Mouse (Mus musculus) forebrain, embryonic 14.5 days (tissue): ENCODE results near the gene Akap12. TPM values are rescaled to one million over a fixed set of nuclear protein-coding genes. Genes with fewer than 3 reads are reported as not detected.

Experiments
- ATAC-seq: fragments of 200-750 bp; cut with Nextera tagmentation; 2 replicates; pipeline ENCODE4 v1.8.0; 2017; ENCODE audit warnings: mild to moderate bottlenecking, moderate library complexity
- DNase-seq: peaks from one replicate; pipeline ENCODE4 v3.0.0-alpha.2; 2015; ENCODE audit warnings: low spot score
- H3K27ac ChIP-seq: fragments of 300-500 bp; sonication (generic); 2 replicates; pipeline ENCODE4 v1.5.1; 2014; ENCODE audit warnings: low read depth, mild to moderate bottlenecking, control low read depth, low read length, moderate library complexity
- H3K27me3 ChIP-seq: fragments of 300-500 bp; sonication (generic); replicated peaks from 2 replicates; pipeline ENCODE4 v1.6.1; 2014; ENCODE audit warnings: low read length, control low read depth, mixed read lengths; ENCODE audit not compliant: control insufficient read depth, insufficient read depth
- H3K36me3 ChIP-seq: fragments of 300-500 bp; sonication (generic); 2 replicates; pipeline ENCODE4 v1.6.1; 2014; ENCODE audit warnings: low read length, control low read depth; ENCODE audit not compliant: control insufficient read depth, insufficient read depth
- H3K4me1 ChIP-seq: fragments of 300-500 bp; sonication (generic); 2 replicates; pipeline ENCODE4 v1.6.1; 2014; ENCODE audit warnings: antibody characterized with exemption, low read length, control low read depth; ENCODE audit not compliant: control insufficient read depth, insufficient read depth
- H3K4me2 ChIP-seq: fragments of 300-500 bp; sonication (generic); 2 replicates; pipeline ENCODE4 v1.6.1; 2014; ENCODE audit warnings: mild to moderate bottlenecking, control low read depth, low read length
- H3K4me3 ChIP-seq: fragments of 300-500 bp; sonication (generic); 2 replicates; pipeline ENCODE4 v1.5.1; 2014; ENCODE audit warnings: low read depth, low read length, control low read depth
- H3K9ac ChIP-seq: fragments of 300-500 bp; sonication (generic); 2 replicates; pipeline ENCODE4 v1.6.1; 2014; ENCODE audit warnings: mild to moderate bottlenecking, low read length, control low read depth, moderate library complexity
- H3K9me3 ChIP-seq: fragments of 300-500 bp; sonication (generic); replicated peaks from 2 replicates; pipeline ENCODE4 v1.6.1; 2016; ENCODE audit warnings: low read length, control low read depth, mixed read lengths; ENCODE audit not compliant: control insufficient read depth
- WGBS: fragments of 180-500 bp; shearing (Covaris S2); extraction: QIAGEN DNeasy Blood & Tissue Kit; methylation state at CpG from one replicate; pipeline ENCODE4 v1.1.7; 2014; 5-methylcytosine and 5-hydroxymethylcytosine counted together
- polyA plus RNA-seq: library from polyadenylated mRNA; unstranded; fragments of >200 nt; fragmentation: Nextera tagmentation; extraction: Ambion mirVana; gene quantifications from 2 replicates; pipeline ENCODE4 v1.2.1, GENCODE M21; 2014

Gene Akap12
- polyA plus RNA-seq, 1 experiment from 2014 or later, result 17.7 TPM

DNA sequence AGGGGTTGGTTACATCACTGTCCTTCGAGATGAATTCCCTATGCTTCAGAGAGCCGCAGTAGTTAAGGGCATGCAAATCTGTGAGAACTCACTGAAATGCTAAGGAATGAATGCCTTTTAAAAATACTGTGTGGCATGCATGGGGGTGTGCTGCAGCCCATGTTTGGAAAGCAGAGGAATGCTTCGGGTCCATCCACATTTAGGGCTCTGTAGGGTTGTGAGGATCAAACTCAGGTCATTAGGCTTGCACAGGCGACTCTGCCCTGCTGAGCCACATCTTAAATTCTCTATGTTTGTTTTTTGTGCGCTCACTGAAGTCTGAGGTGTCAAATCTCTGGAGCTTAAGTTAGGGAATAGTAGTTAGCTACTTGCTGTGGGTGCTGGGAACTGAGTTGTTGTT, 124.9 kb downstream of the Akap12 start:
- H3K27me3 ChIP-seq, result no peaks in the 10 kb centered on the region
- WGBS, result 76% methylated on average over 5 of the region's 5 CpGs
- H3K9ac ChIP-seq, result no peak overlapping the region
- H3K36me3 ChIP-seq, result peaks cover 18% of the 10 kb centered on the region; the same call in 1 of the 2 replicates
- H3K9me3 ChIP-seq, result no peaks in the 10 kb centered on the region
- H3K4me1 ChIP-seq, result peaks cover 21% of the 10 kb centered on the region
- no peak for ATAC-seq
- no peak overlapping the region for H3K4me3 ChIP-seq
- no peak overlapping the region for H3K27ac ChIP-seq
- H3K4me2 ChIP-seq, result no peak overlapping the region
- no peak for DNase-seq

DNA sequence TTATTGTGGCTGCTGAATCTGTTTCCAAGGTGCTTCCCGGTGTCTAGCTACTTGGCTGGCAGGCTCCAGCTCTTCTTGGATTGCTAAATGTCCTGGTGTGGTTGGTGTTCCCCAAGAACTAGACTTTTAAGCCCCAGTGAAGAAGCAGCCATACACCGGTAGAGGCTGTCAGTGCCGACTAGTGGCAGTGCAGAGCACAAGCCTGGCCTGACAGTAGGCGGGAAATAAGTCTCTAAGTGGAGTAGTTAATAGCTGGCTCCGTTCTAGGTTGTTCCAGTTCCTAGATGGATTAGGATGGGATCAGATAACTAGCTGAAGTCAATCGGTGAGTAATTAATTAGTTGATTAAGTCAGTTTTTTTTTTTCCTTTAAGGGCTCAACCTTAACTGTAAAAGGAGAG, 125.7 kb downstream of the Akap12 start:
- DNase-seq, result peak; percentile 22
- H3K4me2 ChIP-seq, result no peak overlapping the region
- no peak overlapping the region for H3K27ac ChIP-seq
- no peak overlapping the region for H3K4me3 ChIP-seq
- H3K9me3 ChIP-seq, result 0 out of 2 replicates have a peak, but pooled peaks cover 2% of the 10 kb centered on the region
- 53% methylated on average over 6 of the region's 6 CpGs for WGBS
- no peaks in the 10 kb centered on the region for H3K27me3 ChIP-seq
- peaks cover 21% of the 10 kb centered on the region for H3K4me1 ChIP-seq
- H3K36me3 ChIP-seq, result peaks cover 19% of the 10 kb centered on the region; the same call in 1 of the 2 replicates
- H3K9ac ChIP-seq, result no peak overlapping the region
- no peak for ATAC-seq

DNA sequence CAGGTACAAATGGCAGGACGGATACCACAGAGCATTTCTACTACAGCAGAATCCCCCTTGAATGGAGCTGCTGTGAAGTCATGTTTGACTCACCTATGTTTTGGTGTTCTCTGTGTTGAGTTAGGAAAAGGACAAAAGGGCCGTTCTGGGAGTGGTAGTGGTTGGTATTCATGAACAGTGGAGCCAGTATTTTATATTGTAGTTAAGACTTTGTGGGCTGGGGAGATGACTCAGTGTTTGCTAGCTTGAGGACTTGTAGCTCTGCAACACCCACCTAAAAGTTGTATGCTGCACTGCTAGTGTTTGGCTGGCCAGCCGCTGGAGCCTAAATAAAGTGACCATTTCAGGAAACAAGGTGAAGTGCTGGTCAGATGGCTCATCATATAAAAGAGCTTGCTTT, 129.1 kb downstream of the Akap12 start:
- no peak for DNase-seq
- Histone ChIP-seq H3K4me2 (no peak overlapping the region), H3K27ac (no peak overlapping the region), H3K9me3 (0 out of 2 replicates have a peak, but pooled peaks cover 3% of the 10 kb centered on the region), H3K4me3 (no peak overlapping the region), H3K4me1 (peaks cover 5% of the 10 kb centered on the region; the same call in 1 of the 2 replicates), H3K36me3 (peaks cover 30% of the 10 kb centered on the region), H3K9ac (no peak overlapping the region), H3K27me3 (no peaks in the 10 kb centered on the region)
- no peak for ATAC-seq
- 93% methylated on average over 3 of the region's 3 CpGs for WGBS

DNA sequence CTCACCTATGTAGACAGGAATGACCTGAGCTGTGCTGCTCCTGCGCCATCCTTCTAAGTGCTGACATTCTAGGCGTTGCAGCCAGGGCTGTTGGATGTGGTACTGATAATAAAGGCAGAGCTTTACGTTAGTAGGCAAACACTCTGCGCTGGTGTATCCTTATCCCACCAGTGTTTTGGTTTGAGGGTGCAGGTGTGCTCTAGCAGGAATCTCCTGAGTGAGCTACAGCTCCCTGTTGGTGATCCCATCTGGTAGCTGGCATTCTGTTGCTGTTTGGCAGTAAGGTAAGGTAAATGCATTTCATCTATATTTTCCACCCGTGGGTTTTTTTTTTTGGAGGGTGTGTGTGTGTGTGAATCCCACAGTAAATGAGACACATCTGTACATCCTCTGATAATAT, 131.9 kb downstream of the Akap12 start:
- Histone ChIP-seq H3K4me2 (no peak overlapping the region), H3K4me1 (no peaks in the 10 kb centered on the region), H3K27me3 (no peaks in the 10 kb centered on the region), H3K9me3 (0 out of 2 replicates have a peak, but pooled peaks cover 3% of the 10 kb centered on the region), H3K4me3 (no peak overlapping the region), H3K27ac (no peak overlapping the region), H3K9ac (no peak overlapping the region), H3K36me3 (peaks cover 33% of the 10 kb centered on the region)
- WGBS, result 87% methylated on average over 5 of the region's 5 CpGs
- DNase-seq (no peak), ATAC-seq (no peak)

DNA sequence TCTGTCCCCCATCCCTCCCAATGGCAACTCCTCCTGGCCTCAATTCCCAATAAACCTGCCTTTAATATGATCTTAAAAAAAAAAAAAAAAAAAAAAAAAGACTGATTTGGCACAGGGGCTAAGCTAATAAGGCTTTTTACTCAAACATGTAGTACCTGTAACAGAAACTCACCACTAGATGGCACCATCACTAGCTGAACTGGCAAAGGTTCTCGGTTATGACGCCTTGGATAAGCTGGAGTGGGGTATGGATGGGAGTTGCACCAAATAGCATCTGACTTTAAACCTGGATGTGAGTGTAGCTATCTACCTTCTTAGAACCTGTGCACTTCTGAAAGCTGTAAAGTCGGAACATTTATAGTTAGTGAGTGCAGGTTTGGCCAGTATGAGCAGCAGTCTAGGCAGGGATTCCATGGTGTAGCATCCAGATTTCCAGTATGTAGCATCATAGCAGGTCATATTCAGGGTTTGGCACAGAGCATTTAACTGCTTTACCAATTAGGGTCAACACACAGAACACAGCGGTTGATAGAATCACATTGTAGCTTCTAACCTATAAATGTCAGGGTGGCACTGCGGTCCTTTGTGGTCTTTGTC, 138.8 kb downstream of the Akap12 start:
- Histone ChIP-seq H3K9me3 (no peaks in the 10 kb centered on the region), H3K27ac (no peak overlapping the region), H3K4me3 (no peak overlapping the region), H3K36me3 (peaks cover 49% of the 10 kb centered on the region), H3K27me3 (no peaks in the 10 kb centered on the region), H3K9ac (no peak overlapping the region), H3K4me2 (no peak overlapping the region), H3K4me1 (no peaks in the 10 kb centered on the region)
- ATAC-seq, result peak; percentile 64
- peak; percentile 92 for DNase-seq
- WGBS, result 58% methylated on average over 5 of the region's 5 CpGs

DNA sequence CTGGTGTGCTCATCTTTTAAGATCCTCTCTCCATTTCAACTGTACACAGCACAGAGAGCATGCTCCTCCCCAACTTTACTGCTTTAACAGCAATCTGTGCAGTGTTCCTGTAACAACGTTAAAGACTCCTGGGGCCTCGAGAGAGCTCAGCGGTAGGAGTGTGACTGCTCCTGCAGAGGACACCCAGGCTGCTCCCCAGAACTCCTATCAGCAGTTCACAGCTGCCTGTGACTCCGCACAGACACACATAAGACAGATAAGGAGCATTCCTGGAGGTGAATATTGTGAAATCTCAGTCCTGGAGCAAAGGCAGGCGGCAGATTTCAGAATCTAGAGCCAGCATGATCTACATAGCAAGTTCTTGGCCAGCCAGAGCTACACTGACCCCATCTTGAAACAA, 139.3 kb downstream of the Akap12 start:
- Histone ChIP-seq H3K27me3 (no peaks in the 10 kb centered on the region), H3K9ac (no peak overlapping the region), H3K4me2 (no peak overlapping the region), H3K4me3 (no peak overlapping the region), H3K9me3 (no peaks in the 10 kb centered on the region), H3K4me1 (no peaks in the 10 kb centered on the region), H3K36me3 (peaks cover 54% of the 10 kb centered on the region), H3K27ac (no peak overlapping the region)
- DNase-seq (no peak), ATAC-seq (0 out of 2 replicates have a peak, but pooled peaks have one; percentile 1)
- 92% methylated on average over 5 of the region's 5 CpGs for WGBS

DNA sequence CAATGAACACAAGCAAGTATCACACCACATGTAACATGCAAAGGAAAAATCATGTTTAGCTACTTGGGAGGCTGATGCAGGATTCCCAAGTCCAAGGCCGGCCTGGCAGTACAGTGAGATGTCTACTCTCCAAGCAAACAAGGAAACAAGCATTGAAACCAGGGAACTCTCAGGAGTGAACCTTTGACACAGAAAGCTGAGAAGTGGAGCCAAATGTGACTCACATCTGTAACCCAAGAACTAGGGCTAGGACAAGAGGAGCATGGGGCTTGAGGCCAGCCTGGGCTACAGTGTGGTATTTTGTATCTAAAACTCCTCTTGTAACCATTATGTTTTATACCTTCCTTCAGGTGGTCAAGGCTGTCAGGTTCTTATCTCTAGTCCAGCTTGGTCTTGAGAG, 141.0 kb downstream of the Akap12 start:
- Histone ChIP-seq H3K4me1 (no peaks in the 10 kb centered on the region), H3K36me3 (peaks cover 64% of the 10 kb centered on the region), H3K4me3 (no peak overlapping the region), H3K27ac (no peak overlapping the region), H3K4me2 (no peak overlapping the region), H3K27me3 (no peaks in the 10 kb centered on the region), H3K9me3 (no peaks in the 10 kb centered on the region), H3K9ac (no peak overlapping the region)
- 97% methylated on average over 1 of the region's 1 CpGs for WGBS
- DNase-seq (no peak), ATAC-seq (no peak)

Other genes starting within 250 kb of the Akap12 start
- gene Zbtb2, start 121.7 kb downstream of the Akap12 start, polyA plus RNA-seq, result 16.5 and 20.3 TPM in 2 replicates
- 47.0 and 55.8 TPM in 2 replicates for gene Rmnd1, start 166.0 kb downstream of the Akap12 start, polyA plus RNA-seq
- gene Armt1, start 166.1 kb downstream of the Akap12 start, polyA plus RNA-seq, result 13.9 and 14.7 TPM in 2 replicates
- gene Ccdc170, start 216.1 kb downstream of the Akap12 start, polyA plus RNA-seq, result 0.17 and 0.18 TPM in 2 replicates